Mouse (Mus musculus) stomach, postnatal 0 days (tissue): ENCODE measurements around the gene Paqr9. TPM values are rescaled to one million over a fixed set of nuclear protein-coding genes. Genes with fewer than 3 reads are reported as not detected.
"Not testable (repeated sequence)": the region's sequence is repeated elsewhere in the genome, so short reads cannot be mapped to it uniquely, and the experiment has no call there.

ENCODE experiments used
- ATAC-seq: fragments of 200-750 bp; cut with Nextera tagmentation; 2 replicates; pipeline ENCODE4 v1.8.0; 2017; ENCODE audit not compliant: low FRiP score, low TSS enrichment
- DNase-seq: peaks from one replicate; pipeline ENCODE4 v3.0.0-alpha.2; 2016; ENCODE audit warnings: low spot score
- H3K27ac ChIP-seq: fragments of 300-500 bp; sonication (generic); replicated peaks from 2 replicates; pipeline ENCODE4 v1.5.1; 2014; ENCODE audit warnings: mild to moderate bottlenecking, control low read depth
- H3K27me3 ChIP-seq: fragments of 300-500 bp; sonication (generic); 2 replicates; pipeline ENCODE4 v1.6.1; 2014; ENCODE audit warnings: low read length; ENCODE audit not compliant: control insufficient read depth, insufficient read depth
- H3K36me3 ChIP-seq: fragments of 300-500 bp; sonication (generic); 2 replicates; pipeline ENCODE4 v1.6.1; 2014; ENCODE audit warnings: low read length, mixed read lengths; ENCODE audit not compliant: control insufficient read depth, insufficient read depth
- H3K4me1 ChIP-seq: fragments of 300-500 bp; sonication (generic); replicated peaks from 2 replicates; pipeline ENCODE4 v1.6.1; 2014; ENCODE audit warnings: antibody characterized with exemption; ENCODE audit not compliant: control insufficient read depth, insufficient read depth
- H3K4me2 ChIP-seq: fragments of 300-500 bp; sonication (generic); replicated peaks from 2 replicates; pipeline ENCODE4 v1.6.1; 2014; ENCODE audit warnings: low read depth, mild to moderate bottlenecking, control low read depth, moderate library complexity
- H3K4me3 ChIP-seq: fragments of 300-500 bp; sonication (generic); 2 replicates; pipeline ENCODE4 v1.5.1; 2014; ENCODE audit warnings: low read depth, low read length, control low read depth
- H3K9ac ChIP-seq: fragments of 300-500 bp; sonication (generic); 2 replicates; pipeline ENCODE4 v1.6.1; 2014; ENCODE audit warnings: mild to moderate bottlenecking, low read length, control low read depth, mixed read lengths
- H3K9me3 ChIP-seq: fragments of 300-500 bp; sonication (generic); 2 replicates; pipeline ENCODE4 v1.6.1; 2016; ENCODE audit warnings: low read length; ENCODE audit not compliant: control insufficient read depth
- CTCF ChIP-seq: IDR thresholded peaks from 2 replicates; pipeline ENCODE4 v1.5.1; 2016; ENCODE audit warnings: antibody characterized with exemption, low read depth, mild to moderate bottlenecking, moderate library complexity
- EP300 ChIP-seq: optimal IDR thresholded peaks from 2 replicates; pipeline ENCODE3; 2016; ENCODE audit warnings: antibody characterized with exemption
- WGBS: fragments of 180-500 bp; shearing (Covaris S2); extraction: QIAGEN DNeasy Blood & Tissue Kit; methylation state at CpG from one replicate; pipeline ENCODE4 v1.1.7; 2014; 5-methylcytosine and 5-hydroxymethylcytosine counted together
- polyA plus RNA-seq: library from polyadenylated mRNA; unstranded; fragments of >200 nt; fragmentation: Nextera tagmentation; extraction: Ambion mirVana; gene quantifications from 2 replicates; pipeline ENCODE4 v1.2.1, GENCODE M21; 2015

Gene Paqr9
- polyA plus RNA-seq = 0.11 and 0.18 TPM in 2 replicates

DNA sequence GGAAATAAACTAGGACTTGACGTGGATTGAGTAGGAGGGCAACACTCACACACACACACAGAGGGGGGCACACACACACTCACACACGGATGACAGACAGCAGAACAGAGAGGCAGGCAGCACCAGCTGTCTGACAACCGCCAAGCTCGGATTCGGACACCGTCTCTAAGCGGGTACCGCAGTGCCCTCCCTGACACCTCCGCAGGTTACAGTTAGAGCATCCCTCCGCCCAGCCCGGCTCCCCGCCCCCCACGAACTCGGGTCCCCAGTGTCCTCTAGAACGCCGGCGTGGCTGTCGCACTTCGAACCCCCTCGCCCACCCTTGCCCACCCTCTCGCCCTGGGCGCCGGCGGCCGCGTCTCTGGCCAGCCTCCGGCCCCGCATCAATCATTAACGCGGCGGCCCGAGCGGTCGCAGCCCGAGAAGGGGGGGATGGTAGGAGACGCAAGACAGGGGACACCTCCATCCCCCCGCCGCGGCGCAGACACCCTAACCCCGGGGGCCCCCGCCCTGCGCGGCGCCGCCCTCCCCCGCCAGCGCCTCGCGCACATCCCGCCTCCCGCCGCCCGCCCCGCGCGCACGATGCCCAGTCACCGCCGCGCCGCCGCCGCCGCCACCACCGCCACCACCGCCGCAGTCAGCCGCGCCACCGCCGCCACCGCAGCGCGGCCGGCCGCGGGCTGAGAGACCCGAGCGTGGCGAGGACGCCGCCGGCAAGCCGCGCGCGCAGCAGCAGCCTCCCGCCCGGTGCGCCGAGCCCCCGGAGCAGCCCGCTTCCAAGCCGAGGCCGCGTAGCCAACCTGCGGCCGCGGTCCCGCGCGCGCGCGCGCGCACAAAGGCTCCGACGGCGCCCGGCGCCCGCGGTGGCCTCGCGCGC, at the start of gene Paqr9:
TSS of gene Paqr9 (plus strand) at position 599 of the 877 bp plus-strand sequence.
- H3K27ac ChIP-seq = no peak within 1 kb of the TSS

DNA sequence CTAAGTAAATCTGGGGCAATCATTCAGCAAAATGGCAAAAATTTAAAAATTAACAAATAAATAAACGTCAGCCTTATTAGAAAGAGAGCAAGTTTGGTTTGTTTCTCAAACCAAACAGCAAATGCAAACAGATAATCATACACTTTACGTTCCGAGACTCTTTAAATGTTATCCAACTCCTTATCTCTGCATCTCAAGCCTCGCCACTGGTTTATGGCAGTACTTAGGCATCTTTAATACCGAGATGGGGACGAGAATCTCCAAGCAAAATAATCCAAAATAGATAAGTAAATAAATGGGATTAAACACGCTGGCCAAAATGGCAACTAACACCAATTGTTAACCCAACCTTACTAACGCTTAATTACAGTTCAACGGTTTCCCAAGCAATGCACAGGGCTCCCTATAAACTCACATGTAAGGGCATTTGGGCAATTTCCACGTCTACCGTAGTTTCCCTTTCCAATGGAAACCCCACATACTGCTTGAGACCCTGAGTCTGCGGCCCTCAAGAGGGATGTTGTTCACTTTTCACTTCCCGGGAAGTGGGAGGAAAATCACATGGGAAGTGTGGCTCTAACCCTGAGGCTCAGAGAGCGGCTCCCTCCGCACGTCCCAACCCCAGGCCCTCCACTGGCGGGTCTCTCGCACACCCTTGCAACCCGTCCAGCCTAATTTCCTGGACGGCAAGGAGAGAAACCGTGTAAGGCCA, 48.6 kb upstream of the Paqr9 start:
- Histone ChIP-seq H3K4me3 (peak overlapping the region; percentile 97), H3K9me3 (no peaks in the 10 kb centered on the region), H3K9ac (peak overlapping the region; percentile 93), H3K4me2 (peak overlapping the region; percentile 82), H3K4me1 (peaks cover 6% of the 10 kb centered on the region; the same call in 1 of the 2 replicates), H3K27ac (peak overlapping the region; percentile 94), H3K27me3 (no peaks in the 10 kb centered on the region), H3K36me3 (no peaks in the 10 kb centered on the region)
- 4% methylated on average over 21 of the region's 21 CpGs for WGBS
- ATAC-seq (no peak), DNase-seq (peak; percentile 11)
- TF ChIP-seq EP300 (no peak), CTCF (no peak)

More for the DNA sequence above, at the start of gene Paqr9:
- peak; percentile 74 for ATAC-seq
- H3K4me1 ChIP-seq = no peaks in the 10 kb centered on the region
- H3K9me3 ChIP-seq = no peaks in the 10 kb centered on the region
- H3K4me3 ChIP-seq = peak within 1 kb of the TSS; percentile 47
- H3K9ac ChIP-seq = no peak within 1 kb of the TSS
- DNase-seq = peak; percentile 24
- H3K36me3 ChIP-seq = no peaks in the 10 kb centered on the region
- TF ChIP-seq EP300 = no peak
- no peak for TF ChIP-seq CTCF
- 1% methylated on average over 59 of the region's 118 CpGs for WGBS
- H3K27me3 ChIP-seq = peaks cover 26% of the 10 kb centered on the region
- peak within 1 kb of the TSS; percentile 84 for H3K4me2 ChIP-seq

DNA sequence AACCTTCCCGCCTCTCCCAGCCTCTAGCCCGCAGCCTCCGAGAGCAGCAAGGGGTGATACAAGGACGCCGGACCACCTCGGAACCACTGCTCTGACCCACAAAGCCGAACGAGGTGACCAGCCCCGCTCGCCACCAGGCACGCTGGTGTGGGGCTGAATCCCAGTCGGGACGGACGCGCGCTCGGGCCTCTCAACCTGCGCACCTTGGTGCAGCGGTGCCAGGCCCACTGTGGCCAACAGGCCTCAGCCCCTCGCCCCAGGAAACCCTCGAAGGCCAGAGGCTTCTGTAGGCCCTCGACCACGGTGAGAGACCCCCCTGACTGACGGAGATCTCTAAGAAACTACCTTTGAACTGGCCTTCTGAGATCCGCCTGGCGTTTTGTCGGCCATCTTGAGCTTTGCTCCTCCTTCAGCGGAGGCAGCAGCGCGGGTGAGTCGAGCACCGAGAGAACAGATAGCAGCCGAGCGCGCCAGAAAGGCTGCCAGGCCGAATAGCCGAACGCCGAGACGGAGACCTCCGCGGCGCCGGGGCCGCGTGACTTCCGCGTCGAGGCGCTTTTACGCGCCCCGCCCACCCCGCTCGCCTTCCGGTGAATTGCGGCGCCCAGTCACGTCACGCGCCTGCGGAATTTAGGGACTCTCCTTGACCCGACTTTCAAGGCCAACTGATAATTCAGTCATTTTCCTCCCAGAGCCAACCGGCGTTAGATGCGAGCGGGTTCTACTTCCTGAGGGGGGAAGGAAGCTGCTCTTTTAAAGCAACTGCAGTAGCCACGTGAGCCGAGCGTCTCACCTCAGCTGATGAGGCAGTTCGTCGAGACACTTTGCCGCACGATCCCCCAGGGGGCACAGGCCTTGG, 47.8 kb upstream of the Paqr9 start, which contains the start of gene U2surp:
TSS of gene U2surp (minus strand) at position 525 of the 859 bp plus-strand sequence.
- peak; percentile 96 for ATAC-seq
- TF ChIP-seq CTCF (peak; percentile 37; the same call in 1 of the 2 replicates), EP300 (peak; percentile 79)
- Histone ChIP-seq H3K27ac (peak within 1 kb of the TSS; percentile 94), H3K4me2 (peak within 1 kb of the TSS; percentile 82), H3K9ac (peak within 1 kb of the TSS; percentile 93), H3K27me3 (no peaks in the 10 kb centered on the region), H3K9me3 (no peaks in the 10 kb centered on the region), H3K36me3 (no peaks in the 10 kb centered on the region), H3K4me3 (peak within 1 kb of the TSS; percentile 97), H3K4me1 (peaks cover 6% of the 10 kb centered on the region; the same call in 1 of the 2 replicates)
- under 1% methylated on average over 74 of the region's 74 CpGs for WGBS
- peak; percentile 97 for DNase-seq

DNA sequence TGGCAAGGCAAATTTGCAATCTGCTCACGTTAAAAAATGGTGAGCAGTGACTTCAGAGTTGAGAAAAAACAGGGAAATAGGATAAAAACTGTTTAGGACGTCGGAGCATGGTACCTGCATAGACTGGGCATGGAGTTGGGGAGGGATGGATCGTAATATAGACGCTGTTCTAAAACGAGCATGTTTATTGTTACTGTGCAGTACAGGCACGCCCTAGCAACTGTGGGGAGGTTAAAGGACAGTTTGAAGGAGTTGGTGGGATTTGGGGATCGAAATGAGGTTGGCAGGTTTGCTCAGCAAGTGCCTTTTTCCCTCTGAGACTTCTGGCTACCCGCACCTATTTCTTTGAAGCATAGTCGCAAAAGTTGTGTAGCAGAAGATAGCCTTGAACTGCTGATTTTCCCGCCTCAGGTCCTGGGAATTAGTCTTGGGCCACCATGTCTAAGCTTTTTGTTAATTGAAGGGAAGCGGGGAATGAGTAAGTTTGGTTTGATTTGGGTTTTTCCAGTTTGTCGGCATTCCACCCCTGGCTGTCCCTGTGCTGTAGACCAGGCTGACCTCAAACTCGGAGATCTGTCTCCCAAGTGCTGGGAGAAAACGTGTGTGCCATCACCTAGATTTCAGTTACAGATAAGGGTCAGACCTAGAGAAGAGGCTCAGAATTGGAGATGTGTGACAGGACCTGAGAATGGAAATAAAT, 47.0 kb upstream of the Paqr9 start:
- Histone ChIP-seq H3K4me1 (peaks cover 6% of the 10 kb centered on the region; the same call in 1 of the 2 replicates), H3K27ac (peak overlapping the region; percentile 94), H3K36me3 (no peaks in the 10 kb centered on the region), H3K4me2 (peak overlapping the region; percentile 82), H3K9ac (peak overlapping the region; percentile 65), H3K4me3 (peak overlapping the region; percentile 97), H3K27me3 (no peaks in the 10 kb centered on the region), H3K9me3 (no peaks in the 10 kb centered on the region)
- WGBS = 14% methylated on average over 15 of the region's 15 CpGs
- no peak for DNase-seq
- peak; percentile 61 for ATAC-seq
- no peak for TF ChIP-seq CTCF
- no peak for TF ChIP-seq EP300

DNA sequence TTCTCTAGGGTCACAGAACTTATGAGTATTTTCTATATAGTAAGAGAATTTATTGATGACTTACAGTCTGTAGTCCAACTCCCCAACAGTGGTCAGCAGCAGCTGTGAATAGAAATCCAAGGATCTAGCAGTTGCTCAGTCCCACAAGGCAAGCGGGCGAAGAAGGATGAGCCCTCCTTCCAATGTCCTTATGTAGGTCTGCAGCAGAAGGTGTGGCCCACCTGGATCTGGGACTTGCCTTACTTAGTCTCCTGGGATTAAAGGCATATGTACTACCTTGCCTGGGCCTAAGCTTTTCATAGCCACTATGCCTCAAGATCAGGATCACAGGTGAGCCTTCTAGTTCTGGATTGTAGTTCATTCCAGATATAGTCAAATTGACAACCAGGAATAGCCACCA, 45.7 kb upstream of the Paqr9 start:
- ATAC-seq = no peak
- Histone ChIP-seq H3K27ac (peak overlapping the region; percentile 49; the same call in 1 of the 2 replicates), H3K9ac (no peak overlapping the region), H3K27me3 (no peaks in the 10 kb centered on the region), H3K4me2 (no peak overlapping the region), H3K4me1 (peaks cover 6% of the 10 kb centered on the region; the same call in 1 of the 2 replicates), H3K9me3 (no peaks in the 10 kb centered on the region), H3K4me3 (no peak overlapping the region), H3K36me3 (no peaks in the 10 kb centered on the region)
- no peak for DNase-seq
- no peak for TF ChIP-seq EP300
- no peak for TF ChIP-seq CTCF
- WGBS = 94% methylated on average over 2 of the region's 2 CpGs

DNA sequence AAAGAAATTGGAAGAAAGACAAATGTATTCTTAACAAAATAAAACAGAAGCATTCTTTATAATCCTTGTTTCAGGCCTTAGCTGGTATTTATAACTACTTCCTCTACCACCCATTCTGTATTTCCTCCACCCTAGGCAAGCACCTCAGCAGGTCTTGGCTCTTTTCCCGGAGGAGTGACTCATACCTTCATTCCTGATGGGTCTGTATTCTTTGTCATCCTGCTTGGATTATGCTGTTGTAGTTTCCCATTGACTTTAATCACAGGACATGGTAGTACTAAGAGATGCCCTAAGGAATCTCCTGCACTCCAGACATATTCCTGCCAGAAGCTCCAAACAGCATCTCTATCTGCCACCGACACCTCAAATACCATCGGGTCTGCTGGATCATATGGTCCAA, 45.1 kb upstream of the Paqr9 start:
- H3K4me1 ChIP-seq, H3K9ac ChIP-seq, H3K4me3 ChIP-seq, H3K27ac ChIP-seq, H3K4me2 ChIP-seq, H3K36me3 ChIP-seq, H3K9me3 ChIP-seq, H3K27me3 ChIP-seq: not testable (repeated sequence)
- ATAC-seq (peak; percentile 47; the same call in 1 of the 2 replicates), DNase-seq (peak; percentile 82)
- WGBS = 60% methylated on average over 3 of the region's 3 CpGs
